Mouse (Mus musculus): ENCODE results near the gene Bpifa6.
A peak's percentile ranks its signal among the peaks of the same experiment; 100 is the strongest.

DNA sequence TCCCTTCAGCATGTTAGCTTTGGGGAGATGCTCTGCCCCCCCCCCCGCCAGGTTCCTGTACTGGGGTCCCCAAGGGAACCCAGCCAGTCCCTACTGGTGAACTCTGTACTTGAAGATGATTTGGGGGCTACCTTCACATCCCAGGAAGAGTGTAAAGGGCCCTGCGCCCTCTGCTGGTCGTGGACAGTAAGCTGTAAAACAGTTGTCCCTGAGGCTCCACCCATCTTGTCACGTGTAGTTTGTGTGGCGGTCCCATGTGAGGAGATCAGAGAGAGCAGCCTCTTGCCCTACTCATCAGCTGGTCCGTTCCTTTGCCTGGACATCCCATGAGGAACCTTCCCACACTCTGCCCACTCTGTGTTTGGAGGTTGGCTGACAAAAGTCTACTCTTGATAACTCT lies 20.9 kb upstream of the Bpifa6 start:
- no peak for TF ChIP-seq POLR2A (IDR thresholded peaks at IDR 0.05; ENCODE audit: extremely low read depth, insufficient read depth, low read length)
- peak; percentile 44 for TF ChIP-seq CTCF (IDR thresholded peaks at IDR 0.05; ENCODE audit: extremely low read depth, insufficient read depth, low read length)
